Mouse (Mus musculus): ENCODE results near the gene Txndc9.

DNA sequence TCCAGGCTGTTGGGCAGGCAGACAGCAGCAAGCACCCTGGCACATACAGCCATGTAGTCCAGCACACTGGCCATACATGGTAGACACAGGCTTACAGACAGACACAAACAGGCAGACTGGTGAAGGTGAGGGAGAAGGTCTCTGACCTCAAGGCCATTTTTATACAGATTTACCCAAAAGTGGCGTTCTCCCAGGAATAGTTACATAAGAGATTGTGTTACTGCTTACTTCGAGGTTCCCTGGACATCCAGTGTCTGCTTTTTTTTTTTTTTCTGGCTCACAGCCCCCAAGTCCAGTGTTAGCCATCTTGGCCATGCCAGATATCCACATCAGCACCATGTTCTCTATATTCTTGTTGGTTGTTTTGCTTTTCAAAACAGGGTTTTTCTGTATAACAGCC, 39.2 kb downstream of the Txndc9 start:
- TF ChIP-seq CTCF (IDR thresholded peaks at IDR 0.05; ENCODE audit: low read depth, low read length), result no peak
- TF ChIP-seq POLR2A (IDR thresholded peaks at IDR 0.05; ENCODE audit: insufficient read depth, low read length), result no peak
- TF ChIP-seq EP300 (IDR thresholded peaks at IDR 0.05; ENCODE audit: insufficient read depth, low read depth, low read length), result no peak
